Mouse (Mus musculus) neutrophil, adult 5-6 weeks (primary cell): ENCODE results near the gene Ear2. TPM values are rescaled to one million over a fixed set of nuclear protein-coding genes. Genes with fewer than 3 reads are reported as not detected.
"Not testable (repeated sequence)": the region's sequence is repeated elsewhere in the genome, so short reads cannot be mapped to it uniquely, and the experiment has no call there.

Source experiments
- ATAC-seq: fragments of 151-379, 151-347 bp; 2 replicates; pipeline ENCODE4 v1.8.0; 2017; ENCODE audit warnings: mild to moderate bottlenecking, moderate TSS enrichment; ENCODE audit not compliant: insufficient number of reproducible peaks, poor library complexity, low FRiP score, severe bottlenecking; ENCODE audit errors: extremely low read depth
- total RNA-seq: library from RNA; stranded (forward); fragments of 200-1000 nt; gene quantifications from 2 replicates; pipeline ENCODE4 v1.2.3, GENCODE M21; 2017

The Ear2 gene
- 13.2 and 22.7 TPM in 2 replicates for total RNA-seq

- not testable (repeated sequence) for ATAC-seq
Measured at GRCm38 (mm10) chr14:44102354-44102753, at the start of gene Ear2. Gene Ear2 (plus strand): TSS chr14:44102654.

GRCm38 (mm10) chr14:44067879-44068278 lies 34.6 kb upstream of the Ear2 start:
- ATAC-seq, result peak; percentile 53; the same call in 1 of the 2 replicates

DNA sequence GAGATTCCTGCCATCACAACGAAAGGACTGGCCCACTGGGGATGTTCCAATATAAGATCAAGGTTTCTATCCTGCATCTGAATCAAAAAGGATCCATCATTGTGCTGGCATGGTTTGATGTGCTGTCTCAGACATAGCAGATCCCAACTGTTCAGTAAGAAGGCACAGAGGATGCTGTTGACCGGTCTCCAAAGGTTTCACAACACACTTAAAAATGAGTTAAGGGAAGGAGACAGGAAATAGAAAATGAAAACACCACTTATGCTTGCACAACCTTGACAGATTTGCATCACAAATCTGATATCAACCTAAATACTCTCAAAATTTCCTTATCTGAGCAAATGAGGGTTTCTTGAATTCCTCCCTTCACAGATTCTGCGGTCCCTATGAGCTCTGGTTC lies 31.9 kb upstream of the Ear2 start:
- ATAC-seq, result not testable (repeated sequence)

DNA sequence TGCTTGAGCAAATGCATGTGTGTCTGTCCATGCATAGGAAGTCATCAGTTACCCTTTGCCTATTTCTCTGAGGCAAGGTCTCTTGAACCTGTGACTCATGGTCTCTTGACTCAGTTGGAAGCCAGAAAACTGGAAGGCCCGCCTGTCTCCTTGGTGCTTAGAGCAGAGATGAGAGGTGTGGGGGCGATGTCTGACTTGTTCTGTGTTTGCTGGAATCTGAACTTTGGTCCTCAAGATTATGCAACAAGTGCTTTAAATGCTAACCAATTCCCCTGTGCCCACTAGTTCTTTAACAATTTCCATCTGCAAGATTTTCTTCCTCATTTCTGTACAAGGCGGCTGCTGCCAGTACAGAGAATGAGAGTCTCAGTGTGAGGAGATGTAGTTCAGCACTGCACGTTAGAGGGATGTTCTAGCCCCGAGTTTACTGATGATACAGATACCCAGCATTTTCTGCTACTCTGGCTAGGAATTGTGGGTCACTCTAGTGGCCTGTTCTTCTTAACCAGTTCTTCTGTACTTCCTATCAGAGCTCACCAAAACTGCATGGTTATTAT lies 24.6 kb upstream of the Ear2 start:
- ATAC-seq, result not testable (repeated sequence)

GRCm38 (mm10) chr14:44086588-44086987 lies 15.9 kb upstream of the Ear2 start:
- peak; percentile 47; the same call in 1 of the 2 replicates for ATAC-seq

- ATAC-seq, result not testable (repeated sequence)
Measured at GRCm38 (mm10) chr14:44087535-44087934, 14.9 kb upstream of the Ear2 start.

GRCm38 (mm10) chr14:44091524-44091923 lies 10.9 kb upstream of the Ear2 start:
- peak; percentile 86 for ATAC-seq

DNA sequence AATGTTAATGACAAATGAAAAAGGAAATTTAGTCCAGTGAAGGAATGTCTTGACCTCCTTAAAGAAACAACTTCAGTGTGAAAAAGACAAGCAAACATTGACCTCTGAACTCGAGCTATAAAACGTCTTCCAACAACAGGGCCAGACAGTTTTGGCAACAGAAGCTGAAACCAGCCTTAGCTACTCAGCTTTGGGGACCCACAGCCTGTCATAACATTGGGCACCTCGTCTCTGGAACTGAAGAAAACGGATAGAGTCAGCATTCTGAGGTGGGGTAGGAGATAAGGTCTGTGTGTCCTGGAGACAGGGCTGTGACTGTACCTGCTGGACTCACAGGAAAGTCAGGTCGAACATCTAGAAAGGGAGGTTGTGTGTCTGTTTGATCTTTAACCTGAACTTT lies 8.0 kb upstream of the Ear2 start:
- not testable (repeated sequence) for ATAC-seq

GRCm38 (mm10) chr14:44100030-44100429 lies 2.4 kb upstream of the Ear2 start:
- ATAC-seq, result peak; percentile 80

DNA sequence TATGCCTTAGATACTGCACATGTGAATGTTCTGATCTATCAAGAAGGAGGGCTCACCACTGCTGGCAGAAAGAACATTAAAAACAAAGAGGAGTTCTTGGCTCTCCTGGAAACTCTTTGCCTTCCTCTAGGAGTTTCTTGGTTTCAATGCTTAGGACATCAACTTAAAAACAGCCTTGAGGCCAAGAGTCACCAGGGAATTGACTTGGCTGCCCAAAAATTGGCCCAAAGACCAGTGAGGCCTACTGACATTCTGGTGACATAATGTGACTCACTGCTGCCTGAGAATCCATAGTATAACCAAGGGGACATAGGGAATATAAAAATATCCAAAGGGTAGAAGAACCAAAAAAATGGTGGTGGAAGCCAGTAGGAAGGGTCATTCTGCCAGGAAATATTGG lies 8.5 kb downstream of the Ear2 start:
- no peak for ATAC-seq

DNA sequence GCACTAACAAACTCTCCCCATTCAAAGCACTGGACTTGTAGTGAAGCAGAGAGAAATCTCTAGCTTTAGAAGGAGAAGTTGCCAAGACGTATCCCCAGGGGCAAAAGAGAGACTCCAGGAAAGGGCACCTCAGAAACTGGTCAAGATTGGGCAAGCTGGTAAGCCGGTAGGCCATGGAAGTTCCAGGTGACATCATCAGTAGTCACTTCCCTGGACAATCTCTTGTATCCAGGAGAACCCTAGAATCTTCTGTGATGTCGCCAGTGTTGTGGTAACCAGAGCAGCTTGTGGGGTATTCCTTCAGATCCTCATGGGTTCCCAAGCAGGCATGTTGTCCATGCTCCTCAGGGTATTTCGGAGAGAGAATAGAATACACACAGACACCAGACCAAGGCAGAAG lies 21.1 kb downstream of the Ear2 start, which contains the start of gene Gm3327:
Gm3327 (plus strand) TSS at position 301 of the 400 bp plus-strand sequence.
- not testable (repeated sequence) for ATAC-seq

Other genes starting within 250 kb of the Ear2 start
- 1.6 and 4.5 TPM in 2 replicates for gene Ear1, start 227.1 kb upstream of the Ear2 start, total RNA-seq
- not detected in 2 replicates for gene Ear10, start 179.1 kb upstream of the Ear2 start, total RNA-seq
- gene Gm8113, start 177.3 kb upstream of the Ear2 start, total RNA-seq, result not detected in 2 replicates
- not detected in 2 replicates for gene Ang5, start 145.6 kb upstream of the Ear2 start, total RNA-seq
- not detected in 2 replicates for gene Ang6, start 100.4 kb upstream of the Ear2 start, total RNA-seq
- gene Gm3327, start 21.2 kb downstream of the Ear2 start, total RNA-seq, result not detected in 2 replicates
- gene Gm8212, start 95.0 kb downstream of the Ear2 start, total RNA-seq, result not detected in 2 replicates
- gene 4930503E14Rik, start 110.6 kb downstream of the Ear2 start, total RNA-seq, result not detected in 2 replicates
- gene Gm8220, start 182.9 kb downstream of the Ear2 start, total RNA-seq, result not detected in 2 replicates
- not detected in 2 replicates for gene Gm5930, start 235.9 kb downstream of the Ear2 start, total RNA-seq